Mouse (Mus musculus) stomach, postnatal 0 days (tissue): ENCODE results near the gene Gm21973.

ENCODE experiments used
- CTCF ChIP-seq: IDR thresholded peaks from 2 replicates; pipeline ENCODE4 v1.5.1; 2016; ENCODE audit warnings: antibody characterized with exemption, low read depth, mild to moderate bottlenecking, moderate library complexity
- EP300 ChIP-seq: optimal IDR thresholded peaks from 2 replicates; pipeline ENCODE3; 2016; ENCODE audit warnings: antibody characterized with exemption

- TF ChIP-seq CTCF (no peak), EP300 (no peak)
Measured at GRCm38 (mm10) chr15:10281546-10281945, 43.6 kb upstream of the Gm21973 start.
